Mouse (Mus musculus) erythroblast, embryonic 14.5 days (primary cell): ENCODE data around the gene Gpr155.

Experiments used
- GATA1 ChIP-seq: IDR thresholded peaks from 2 replicates; pipeline ENCODE4 v1.6.1; 2012; ENCODE audit warnings: low read length, inconsistent platforms, mixed read lengths
- TAL1 ChIP-seq: IDR thresholded peaks from 3 replicates; pipeline ENCODE4 v1.6.1; 2012; ENCODE audit warnings: low read length, inconsistent platforms, mixed read lengths

GRCm38 (mm10) chr2:73425822-73426221, 39.5 kb upstream of the Gpr155 start:
- TF ChIP-seq GATA1 (no peak), TAL1 (no peak)
